Mouse (Mus musculus): ENCODE results near the gene Asb14. TPM values are rescaled to one million over a fixed set of nuclear protein-coding genes. Genes with fewer than 3 reads are reported as not detected.

Asb14 gene
- polyA plus RNA-seq (2015; fragmentation: Nextera tagmentation; extraction: Ambion mirVana), result 0.06 TPM in 1 of 2 replicates, not detected in the other

- H3K27me3 ChIP-seq (ENCODE audit: control insufficient read depth, insufficient read depth, low read depth, low read length), result no peaks in the 10 kb centered on the region
- H3K36me3 ChIP-seq (ENCODE audit: control insufficient read depth, insufficient read depth), result no peaks in the 10 kb centered on the region
- 67% methylated on average over 4 of the region's 4 CpGs for WGBS (ENCODE audit: insufficient replicate concordance)
- no peak within 1 kb of the TSS for H3K4me2 ChIP-seq (ENCODE audit: low read depth, low read length)
- H3K4me1 ChIP-seq (ENCODE audit: control insufficient read depth, low read depth, low read length), result no peaks in the 10 kb centered on the region
- H3K4me3 ChIP-seq (ENCODE audit: low read depth, low read length), result no peak within 1 kb of the TSS
- no peak within 1 kb of the TSS for H3K27ac ChIP-seq (ENCODE audit: low read length)
- no peak for ATAC-seq (ENCODE audit: low read depth)
- H3K9ac ChIP-seq (ENCODE audit: low read depth, low read length), result no peak within 1 kb of the TSS
- H3K9me3 ChIP-seq (replicated peaks; ENCODE audit: control insufficient read depth, low read length), result no peaks in the 10 kb centered on the region
Observed at GRCm38 (mm10) chr14:26894392-26894791, at the start of gene Asb14. TSS of gene Asb14 (plus strand) at chr14:26894557.

DNA sequence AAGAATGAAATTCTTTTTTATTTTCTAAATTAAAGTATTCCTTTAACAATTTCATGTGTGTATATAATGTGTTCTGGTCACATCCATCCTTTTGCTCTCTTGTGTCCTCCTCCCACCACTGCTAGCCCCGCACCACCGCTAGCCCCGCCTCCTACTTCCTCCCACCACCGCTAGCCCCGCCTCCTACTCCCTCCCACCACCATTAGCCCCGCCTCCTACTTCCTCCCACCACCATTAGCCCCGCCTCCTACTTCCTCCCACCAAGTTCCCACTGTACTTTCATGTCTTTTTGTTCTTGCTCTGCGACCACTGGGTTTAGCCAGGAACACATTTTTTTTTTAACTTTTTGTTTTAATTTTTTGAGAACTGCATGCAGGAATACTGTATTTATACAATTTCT, 41.3 kb upstream of the Asb14 start:
- no peaks in the 10 kb centered on the region for H3K36me3 ChIP-seq (ENCODE audit: control insufficient read depth, insufficient read depth)
- H3K27ac ChIP-seq (ENCODE audit: low read length), result no peak overlapping the region
- no peak overlapping the region for H3K4me2 ChIP-seq (ENCODE audit: low read depth, low read length)
- H3K9me3 ChIP-seq (replicated peaks; ENCODE audit: control insufficient read depth, low read length), result no peaks in the 10 kb centered on the region
- ATAC-seq (ENCODE audit: low read depth), result no peak
- H3K9ac ChIP-seq (ENCODE audit: low read depth, low read length), result no peak overlapping the region
- H3K4me3 ChIP-seq (ENCODE audit: low read depth, low read length), result no peak overlapping the region
- H3K4me1 ChIP-seq (ENCODE audit: control insufficient read depth, low read depth, low read length), result no peaks in the 10 kb centered on the region; the same call in 1 of the 2 replicates
- H3K27me3 ChIP-seq (ENCODE audit: control insufficient read depth, insufficient read depth, low read depth, low read length), result no peaks in the 10 kb centered on the region
- 37% methylated on average over 8 of the region's 8 CpGs for WGBS (ENCODE audit: insufficient replicate concordance)

DNA sequence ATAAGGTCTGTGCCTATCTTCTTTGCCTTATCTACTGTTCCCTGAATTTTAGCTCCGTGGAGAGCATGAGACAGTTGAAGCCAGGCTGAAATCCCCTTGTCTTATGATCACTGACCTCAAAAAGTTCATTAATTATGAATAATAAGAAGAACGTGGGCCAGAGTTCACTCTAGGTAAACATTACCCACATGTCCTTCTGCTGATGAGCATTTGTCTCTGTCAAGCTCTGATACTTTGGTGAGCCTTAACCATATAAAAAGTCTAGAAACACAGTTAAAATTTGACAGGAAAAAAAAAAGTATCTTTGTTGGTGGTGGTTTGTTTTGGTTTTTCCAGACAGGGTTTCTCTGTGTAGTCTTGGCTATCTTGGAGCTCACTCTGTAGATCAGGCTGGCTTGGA, 40.3 kb upstream of the Asb14 start:
- Histone ChIP-seq H3K27me3 (ENCODE audit: control insufficient read depth, insufficient read depth, low read depth, low read length) (no peaks in the 10 kb centered on the region), H3K36me3 (ENCODE audit: control insufficient read depth, insufficient read depth) (no peaks in the 10 kb centered on the region), H3K4me1 (ENCODE audit: control insufficient read depth, low read depth, low read length) (no peaks in the 10 kb centered on the region; the same call in 1 of the 2 replicates), H3K9ac (ENCODE audit: low read depth, low read length) (no peak overlapping the region), H3K9me3 (replicated peaks; ENCODE audit: control insufficient read depth, low read length) (no peaks in the 10 kb centered on the region), H3K4me3 (ENCODE audit: low read depth, low read length) (no peak overlapping the region), H3K4me2 (ENCODE audit: low read depth, low read length) (no peak overlapping the region), H3K27ac (ENCODE audit: low read length) (no peak overlapping the region)
- WGBS (ENCODE audit: insufficient replicate concordance), result 59% methylated on average over 2 of the region's 2 CpGs
- ATAC-seq (ENCODE audit: low read depth), result no peak

DNA sequence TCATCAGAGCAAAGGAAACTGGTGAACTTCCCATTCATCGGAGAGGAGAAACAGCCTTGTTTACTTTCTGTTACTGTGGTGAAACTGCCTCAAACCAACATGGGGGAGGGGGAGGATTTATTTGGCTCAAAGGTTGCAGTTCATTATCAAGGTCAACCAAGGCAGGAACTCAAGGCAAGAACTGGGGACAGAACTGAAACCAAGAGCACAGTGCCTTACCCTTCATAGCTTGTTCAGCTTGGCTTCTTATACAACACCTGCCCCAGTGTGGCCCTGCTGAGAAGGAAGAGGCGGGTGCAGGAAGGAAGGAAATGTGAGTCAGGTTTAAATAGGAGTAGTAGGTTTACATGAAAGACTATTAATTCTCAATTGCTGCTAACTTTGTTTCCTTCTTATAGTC, 36.0 kb upstream of the Asb14 start:
- no peak overlapping the region for H3K4me3 ChIP-seq (ENCODE audit: low read depth, low read length)
- H3K4me2 ChIP-seq (ENCODE audit: low read depth, low read length), result peak overlapping the region; percentile 1; the same call in 1 of the 2 replicates
- H3K27ac ChIP-seq (ENCODE audit: low read length), result no peak overlapping the region
- ATAC-seq (ENCODE audit: low read depth), result 0 out of 2 replicates have a peak, but pooled peaks have one; percentile 39
- H3K36me3 ChIP-seq (ENCODE audit: control insufficient read depth, insufficient read depth), result no peaks in the 10 kb centered on the region
- H3K27me3 ChIP-seq (ENCODE audit: control insufficient read depth, insufficient read depth, low read depth, low read length), result no peaks in the 10 kb centered on the region
- H3K4me1 ChIP-seq (ENCODE audit: control insufficient read depth, low read depth, low read length), result no peaks in the 10 kb centered on the region; the same call in 1 of the 2 replicates
- 33% methylated on average over 2 of the region's 2 CpGs for WGBS (ENCODE audit: insufficient replicate concordance)
- no peaks in the 10 kb centered on the region for H3K9me3 ChIP-seq (replicated peaks; ENCODE audit: control insufficient read depth, low read length)
- H3K9ac ChIP-seq (ENCODE audit: low read depth, low read length), result no peak overlapping the region

- Histone ChIP-seq H3K36me3 (ENCODE audit: control insufficient read depth, insufficient read depth) (no peaks in the 10 kb centered on the region), H3K9me3 (replicated peaks; ENCODE audit: control insufficient read depth, low read length) (no peaks in the 10 kb centered on the region), H3K4me2 (ENCODE audit: low read depth, low read length) (no peak overlapping the region), H3K27ac (ENCODE audit: low read length) (no peak overlapping the region), H3K27me3 (ENCODE audit: control insufficient read depth, insufficient read depth, low read depth, low read length) (no peaks in the 10 kb centered on the region), H3K4me3 (ENCODE audit: low read depth, low read length) (no peak overlapping the region), H3K4me1 (ENCODE audit: control insufficient read depth, low read depth, low read length) (no peaks in the 10 kb centered on the region; the same call in 1 of the 2 replicates), H3K9ac (ENCODE audit: low read depth, low read length) (no peak overlapping the region)
- no peak for ATAC-seq (ENCODE audit: low read depth)
- WGBS (ENCODE audit: insufficient replicate concordance), result 79% methylated on average over 3 of the region's 3 CpGs
Observed at GRCm38 (mm10) chr14:26859024-26859423, 35.3 kb upstream of the Asb14 start.

DNA sequence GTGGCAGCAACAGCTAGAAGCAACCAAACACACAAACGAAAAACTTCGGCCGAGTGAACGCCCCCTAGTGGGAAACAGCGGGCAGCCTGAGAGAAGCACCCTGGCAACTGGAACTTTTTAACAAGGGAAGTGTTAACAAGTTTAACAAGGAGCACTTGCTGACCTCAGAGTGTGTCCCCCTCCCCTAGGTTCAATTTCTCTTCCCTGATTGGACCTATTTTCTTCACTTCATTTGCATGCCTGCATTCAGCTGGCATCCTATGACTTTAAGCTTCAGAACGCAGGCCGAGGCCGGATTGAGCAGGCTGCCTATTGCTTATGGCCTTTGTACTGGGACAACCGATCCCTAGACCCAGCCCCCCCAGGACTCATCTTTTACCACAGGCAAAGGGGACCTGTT, 27.0 kb upstream of the Asb14 start:
- no peak overlapping the region for H3K27ac ChIP-seq (ENCODE audit: low read length)
- H3K36me3 ChIP-seq (ENCODE audit: control insufficient read depth, insufficient read depth), result no peaks in the 10 kb centered on the region
- no peaks in the 10 kb centered on the region for H3K9me3 ChIP-seq (replicated peaks; ENCODE audit: control insufficient read depth, low read length)
- ATAC-seq (ENCODE audit: low read depth), result no peak
- H3K4me3 ChIP-seq (ENCODE audit: low read depth, low read length), result no peak overlapping the region
- H3K4me1 ChIP-seq (ENCODE audit: control insufficient read depth, low read depth, low read length), result no peaks in the 10 kb centered on the region
- WGBS (ENCODE audit: insufficient replicate concordance), result 61% methylated on average over 9 of the region's 9 CpGs
- no peak overlapping the region for H3K4me2 ChIP-seq (ENCODE audit: low read depth, low read length)
- H3K27me3 ChIP-seq (ENCODE audit: control insufficient read depth, insufficient read depth, low read depth, low read length), result no peaks in the 10 kb centered on the region
- no peak overlapping the region for H3K9ac ChIP-seq (ENCODE audit: low read depth, low read length)

DNA sequence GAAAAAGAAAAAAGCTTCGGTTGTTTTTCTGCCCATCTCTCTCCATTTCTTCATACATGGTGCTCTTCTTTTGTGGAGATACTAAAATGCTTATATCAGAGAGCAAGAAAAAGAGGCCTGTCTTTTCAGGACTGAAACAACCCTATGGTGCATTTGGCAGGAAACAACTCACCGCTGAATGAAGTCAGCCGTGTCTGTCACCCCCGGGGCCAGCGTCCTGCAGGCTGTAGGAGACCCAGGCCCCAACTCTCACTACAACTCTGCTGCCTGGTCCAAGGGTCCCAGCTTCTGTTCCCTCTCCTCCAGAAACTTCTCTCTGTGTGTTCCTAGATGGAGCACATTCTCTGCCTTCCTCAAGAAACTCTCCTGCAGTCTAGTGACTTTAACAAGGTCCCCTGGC, 26.1 kb upstream of the Asb14 start:
- ATAC-seq (ENCODE audit: low read depth), result no peak
- Histone ChIP-seq H3K9me3 (replicated peaks; ENCODE audit: control insufficient read depth, low read length) (no peaks in the 10 kb centered on the region), H3K4me3 (ENCODE audit: low read depth, low read length) (no peak overlapping the region), H3K4me2 (ENCODE audit: low read depth, low read length) (no peak overlapping the region), H3K27me3 (ENCODE audit: control insufficient read depth, insufficient read depth, low read depth, low read length) (no peaks in the 10 kb centered on the region), H3K9ac (ENCODE audit: low read depth, low read length) (no peak overlapping the region), H3K4me1 (ENCODE audit: control insufficient read depth, low read depth, low read length) (no peaks in the 10 kb centered on the region), H3K36me3 (ENCODE audit: control insufficient read depth, insufficient read depth) (no peaks in the 10 kb centered on the region), H3K27ac (ENCODE audit: low read length) (no peak overlapping the region)
- 70% methylated on average over 5 of the region's 5 CpGs for WGBS (ENCODE audit: insufficient replicate concordance)

DNA sequence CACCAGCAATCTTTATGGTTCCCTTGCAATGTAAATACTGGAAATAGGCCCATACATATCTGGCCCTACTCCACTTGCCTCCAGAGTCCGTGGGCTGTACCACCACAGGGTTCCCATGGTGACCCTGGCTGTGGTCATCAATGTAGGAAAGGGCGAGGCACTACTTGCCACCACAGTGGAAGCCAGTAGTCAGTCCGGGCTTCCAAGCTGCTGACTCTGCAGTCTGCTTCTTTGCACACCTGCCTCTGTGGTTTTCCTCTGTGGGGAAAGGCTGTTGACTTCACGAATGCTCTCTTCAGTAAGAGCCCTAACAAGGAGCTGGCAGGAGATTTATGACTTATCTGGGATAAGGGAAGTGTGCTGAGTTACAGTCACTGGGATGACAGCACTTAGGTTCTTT, 15.6 kb upstream of the Asb14 start:
- Histone ChIP-seq H3K27ac (ENCODE audit: low read length) (no peak overlapping the region), H3K4me3 (ENCODE audit: low read depth, low read length) (no peak overlapping the region), H3K9ac (ENCODE audit: low read depth, low read length) (no peak overlapping the region), H3K27me3 (ENCODE audit: control insufficient read depth, insufficient read depth, low read depth, low read length) (no peaks in the 10 kb centered on the region), H3K4me2 (ENCODE audit: low read depth, low read length) (no peak overlapping the region), H3K9me3 (replicated peaks; ENCODE audit: control insufficient read depth, low read length) (no peaks in the 10 kb centered on the region), H3K36me3 (ENCODE audit: control insufficient read depth, insufficient read depth) (no peaks in the 10 kb centered on the region), H3K4me1 (ENCODE audit: control insufficient read depth, low read depth, low read length) (no peaks in the 10 kb centered on the region)
- ATAC-seq (ENCODE audit: low read depth), result no peak
- 23% methylated on average over 4 of the region's 4 CpGs for WGBS (ENCODE audit: insufficient replicate concordance)

DNA sequence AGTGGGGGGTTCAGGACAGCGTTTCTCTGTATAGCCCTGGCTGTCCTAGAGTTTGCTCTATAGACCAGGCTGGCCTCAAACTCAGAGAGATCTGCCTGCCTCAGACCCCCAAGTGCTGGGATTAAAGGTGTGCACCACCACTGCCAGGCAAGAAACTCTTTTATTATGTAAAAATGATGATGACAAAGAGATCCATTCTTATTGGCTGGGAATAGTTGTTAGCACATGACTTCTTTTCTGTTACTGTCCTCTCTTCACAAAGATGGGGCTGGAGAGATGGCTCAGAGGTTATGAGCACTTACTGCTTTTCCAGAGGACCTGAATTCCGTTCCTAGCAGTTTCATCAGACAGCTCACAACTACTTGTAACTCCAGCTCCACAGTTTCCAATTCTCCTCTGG, 14.4 kb upstream of the Asb14 start:
- WGBS (ENCODE audit: insufficient replicate concordance), result 65% methylated on average over 2 of the region's 2 CpGs
- Histone ChIP-seq H3K27ac (ENCODE audit: low read length) (no peak overlapping the region), H3K9ac (ENCODE audit: low read depth, low read length) (no peak overlapping the region), H3K4me1 (ENCODE audit: control insufficient read depth, low read depth, low read length) (no peaks in the 10 kb centered on the region), H3K4me3 (ENCODE audit: low read depth, low read length) (no peak overlapping the region), H3K36me3 (ENCODE audit: control insufficient read depth, insufficient read depth) (no peaks in the 10 kb centered on the region), H3K27me3 (ENCODE audit: control insufficient read depth, insufficient read depth, low read depth, low read length) (no peaks in the 10 kb centered on the region), H3K4me2 (ENCODE audit: low read depth, low read length) (no peak overlapping the region), H3K9me3 (replicated peaks; ENCODE audit: control insufficient read depth, low read length) (no peaks in the 10 kb centered on the region)
- ATAC-seq (ENCODE audit: low read depth), result no peak
